Mouse (Mus musculus): ENCODE data around the gene Pcyt1a. TPM values are rescaled to one million over a fixed set of nuclear protein-coding genes. Genes with fewer than 3 reads are reported as not detected.

Gene Pcyt1a
- polyA plus RNA-seq, 1 experiment from 2014 or later: 38.6 TPM

- DNase-seq (no peak), ATAC-seq (ENCODE audit: low read depth) (no peak)
- Histone ChIP-seq H3K9me3 (replicated peaks) (no peaks in the 10 kb centered on the region), H3K4me2 (no peak overlapping the region), H3K27me3 (peaks cover 27% of the 10 kb centered on the region), H3K27ac (no peak overlapping the region), H3K36me3 (no peaks in the 10 kb centered on the region), H3K9ac (no peak overlapping the region), H3K4me1 (replicated peaks) (peaks cover 32% of the 10 kb centered on the region), H3K4me3 (replicated peaks) (no peak overlapping the region)
- 69% methylated on average over 7 of the region's 7 CpGs for WGBS (ENCODE audit: insufficient replicate concordance)
Measured at GRCm38 (mm10) chr16:32501459-32501858, 70.7 kb downstream of the Pcyt1a start.

GRCm38 (mm10) chr16:32502621-32503335 lies 72.1 kb downstream of the Pcyt1a start:
- ATAC-seq (ENCODE audit: low read depth): no peak

GRCm38 (mm10) chr16:32503633-32504032 lies 72.9 kb downstream of the Pcyt1a start:
- peaks cover 27% of the 10 kb centered on the region for H3K27me3 ChIP-seq
- H3K4me3 ChIP-seq (replicated peaks): no peak overlapping the region
- peak overlapping the region; percentile 18; the same call in 1 of the 2 replicates for H3K27ac ChIP-seq
- 67% methylated on average over 6 of the region's 6 CpGs for WGBS (ENCODE audit: insufficient replicate concordance)
- DNase-seq (no peak), ATAC-seq (ENCODE audit: low read depth) (no peak)
- H3K9me3 ChIP-seq (replicated peaks): no peaks in the 10 kb centered on the region
- no peak overlapping the region for H3K4me2 ChIP-seq
- no peaks in the 10 kb centered on the region for H3K36me3 ChIP-seq
- no peak overlapping the region for H3K9ac ChIP-seq
- peaks cover 52% of the 10 kb centered on the region for H3K4me1 ChIP-seq (replicated peaks)

More at GRCm38 (mm10) chr16:32502621-32503335, 72.1 kb downstream of the Pcyt1a start:
- Histone ChIP-seq H3K4me3 (replicated peaks) (no peak overlapping the region), H3K4me2 (no peak overlapping the region), H3K36me3 (no peaks in the 10 kb centered on the region), H3K9ac (no peak overlapping the region), H3K9me3 (replicated peaks) (no peaks in the 10 kb centered on the region), H3K4me1 (replicated peaks) (peaks cover 45% of the 10 kb centered on the region), H3K27ac (no peak overlapping the region), H3K27me3 (peaks cover 27% of the 10 kb centered on the region)
- no peak for DNase-seq
- 68% methylated on average over 12 of the region's 12 CpGs for WGBS (ENCODE audit: insufficient replicate concordance)

- H3K27ac ChIP-seq: peak overlapping the region; percentile 99
- whole genome bisulfite sequencing (ENCODE audit: insufficient replicate concordance): 77% methylated on average over 8 of the region's 8 CpGs
Measured at GRCm38 (mm10) chr16:32506298-32506697, 75.6 kb downstream of the Pcyt1a start.

GRCm38 (mm10) chr16:32506868-32507267 lies 76.1 kb downstream of the Pcyt1a start:
- peak overlapping the region; percentile 88 for H3K4me2 ChIP-seq
- H3K27ac ChIP-seq: peak overlapping the region; percentile 99
- no peak for DNase-seq
- no peaks in the 10 kb centered on the region for H3K36me3 ChIP-seq
- peak overlapping the region; percentile 56 for H3K9ac ChIP-seq
- H3K4me1 ChIP-seq (replicated peaks): peaks cover 74% of the 10 kb centered on the region
- peaks cover 12% of the 10 kb centered on the region for H3K27me3 ChIP-seq
- no peak overlapping the region for H3K4me3 ChIP-seq (replicated peaks)
- H3K9me3 ChIP-seq (replicated peaks): no peaks in the 10 kb centered on the region
- no peak for ATAC-seq (ENCODE audit: low read depth)
- 71% methylated on average over 7 of the region's 7 CpGs for WGBS (ENCODE audit: insufficient replicate concordance)

More at GRCm38 (mm10) chr16:32506298-32506697, 75.6 kb downstream of the Pcyt1a start:
- Histone ChIP-seq H3K9me3 (replicated peaks) (no peaks in the 10 kb centered on the region), H3K27me3 (peaks cover 17% of the 10 kb centered on the region), H3K36me3 (no peaks in the 10 kb centered on the region), H3K4me2 (no peak overlapping the region), H3K9ac (peak overlapping the region; percentile 56), H3K4me1 (replicated peaks) (peaks cover 68% of the 10 kb centered on the region), H3K4me3 (replicated peaks) (no peak overlapping the region)
- DNase-seq (no peak), ATAC-seq (ENCODE audit: low read depth) (no peak)

- ATAC-seq (ENCODE audit: low read depth): peak; percentile 8
- peak overlapping the region; percentile 60 for H3K4me3 ChIP-seq (replicated peaks)
- peaks cover 79% of the 10 kb centered on the region for H3K4me1 ChIP-seq (replicated peaks)
- H3K27ac ChIP-seq: peak overlapping the region; percentile 99
- H3K27me3 ChIP-seq: peaks cover 8% of the 10 kb centered on the region
- H3K4me2 ChIP-seq: peak overlapping the region; percentile 88
- 10% methylated on average over 9 of the region's 9 CpGs for WGBS (ENCODE audit: insufficient replicate concordance)
- H3K9ac ChIP-seq: peak overlapping the region; percentile 91
- H3K36me3 ChIP-seq: no peaks in the 10 kb centered on the region
- no peaks in the 10 kb centered on the region for H3K9me3 ChIP-seq (replicated peaks)
- peak; percentile 91 for DNase-seq
Measured at GRCm38 (mm10) chr16:32507407-32507806, 76.7 kb downstream of the Pcyt1a start.

GRCm38 (mm10) chr16:32508035-32508434 lies 77.3 kb downstream of the Pcyt1a start:
- DNase-seq (no peak), ATAC-seq (ENCODE audit: low read depth) (no peak)
- H3K4me3 ChIP-seq (replicated peaks): peak overlapping the region; percentile 60
- H3K27me3 ChIP-seq: peaks cover 5% of the 10 kb centered on the region
- H3K4me1 ChIP-seq (replicated peaks): peaks cover 85% of the 10 kb centered on the region
- 45% methylated on average over 5 of the region's 5 CpGs for WGBS (ENCODE audit: insufficient replicate concordance)
- peak overlapping the region; percentile 91 for H3K9ac ChIP-seq
- H3K9me3 ChIP-seq (replicated peaks): no peaks in the 10 kb centered on the region
- peak overlapping the region; percentile 88 for H3K4me2 ChIP-seq
- H3K27ac ChIP-seq: peak overlapping the region; percentile 99
- H3K36me3 ChIP-seq: no peaks in the 10 kb centered on the region

- Histone ChIP-seq H3K27me3 (peaks cover 4% of the 10 kb centered on the region; the same call in 1 of the 2 replicates), H3K9me3 (replicated peaks) (no peaks in the 10 kb centered on the region), H3K36me3 (no peaks in the 10 kb centered on the region), H3K27ac (peak overlapping the region; percentile 99), H3K4me3 (replicated peaks) (peak overlapping the region; percentile 60), H3K4me2 (peak overlapping the region; percentile 88), H3K9ac (peak overlapping the region; percentile 91), H3K4me1 (replicated peaks) (peaks cover 89% of the 10 kb centered on the region)
- DNase-seq (no peak), ATAC-seq (ENCODE audit: low read depth) (no peak)
- 16% methylated on average over 3 of the region's 3 CpGs for WGBS (ENCODE audit: insufficient replicate concordance)
Measured at GRCm38 (mm10) chr16:32508506-32509065, 77.9 kb downstream of the Pcyt1a start.

GRCm38 (mm10) chr16:32509066-32509942 lies 78.6 kb downstream of the Pcyt1a start:
- DNase-seq: peak; percentile 97
- Histone ChIP-seq H3K27ac (peak overlapping the region; percentile 99), H3K4me1 (replicated peaks) (peaks cover 90% of the 10 kb centered on the region), H3K4me3 (replicated peaks) (peak overlapping the region; percentile 60), H3K9me3 (replicated peaks) (no peaks in the 10 kb centered on the region), H3K4me2 (peak overlapping the region; percentile 88), H3K9ac (peak overlapping the region; percentile 91), H3K36me3 (no peaks in the 10 kb centered on the region), H3K27me3 (peaks cover 4% of the 10 kb centered on the region; the same call in 1 of the 2 replicates)
- WGBS (ENCODE audit: insufficient replicate concordance): 7% methylated on average over 9 of the region's 9 CpGs
- ATAC-seq (ENCODE audit: low read depth): peak; percentile 91

GRCm38 (mm10) chr16:32510399-32511337 lies 79.9 kb downstream of the Pcyt1a start:
- Histone ChIP-seq H3K9me3 (replicated peaks) (no peaks in the 10 kb centered on the region), H3K27me3 (peaks cover 1% of the 10 kb centered on the region; the same call in 1 of the 2 replicates), H3K4me1 (replicated peaks) (peaks cover 98% of the 10 kb centered on the region), H3K4me3 (replicated peaks) (peak overlapping the region; percentile 41), H3K4me2 (peak overlapping the region; percentile 64), H3K27ac (peak overlapping the region; percentile 98), H3K9ac (peak overlapping the region; percentile 78), H3K36me3 (no peaks in the 10 kb centered on the region)
- no peak for ATAC-seq (ENCODE audit: low read depth)
- DNase-seq: no peak
- WGBS (ENCODE audit: insufficient replicate concordance): 35% methylated on average over 18 of the region's 18 CpGs
